Mouse (Mus musculus): ENCODE data around the gene Tsga10ip.

DNA sequence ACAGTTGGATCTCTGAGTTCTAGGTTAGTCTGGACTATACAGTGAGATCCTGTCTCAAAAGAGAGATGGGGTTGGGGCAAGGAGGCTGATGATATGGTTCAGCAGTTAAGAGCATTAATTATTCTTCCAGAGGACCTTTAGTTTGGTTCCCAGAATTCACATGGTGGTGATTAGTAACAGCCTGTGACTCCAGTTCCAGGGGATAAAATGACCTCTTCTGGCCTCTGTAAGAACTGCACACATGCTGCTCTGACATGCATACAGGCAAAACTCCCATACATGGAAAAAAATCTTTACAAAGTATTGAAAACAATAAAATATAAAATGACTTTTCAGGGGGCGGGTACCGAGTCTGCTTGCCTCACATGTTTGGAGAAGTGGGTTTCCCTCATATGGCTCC is 25.8 kb upstream of the Tsga10ip start:
- TF ChIP-seq CTCF (IDR thresholded peaks at IDR 0.05; ENCODE audit: borderline replicate concordance, extremely low read depth, insufficient read depth, insufficient read length) = peak; percentile 44; the same call in 1 of the 2 replicates
- no peak for TF ChIP-seq POLR2A (IDR thresholded peaks at IDR 0.05; ENCODE audit: borderline replicate concordance, extremely low read depth, insufficient read depth, insufficient read length, poor library complexity, severe bottlenecking)

Data from brain, embryonic 14.5 days (tissue).